Mouse (Mus musculus) frontal cortex, postnatal 25 days (tissue): ENCODE results near the gene Hps3.

ENCODE experiments used
- DNase-seq, 2 experiments: peaks; one replicate each; pipeline ENCODE4 v3.0.0; 2022; ENCODE audit warnings: low spot score in 2 of 2

Hps3 gene

GRCm38 (mm10) chr3:20007275-20007674 lies 27.8 kb downstream of the Hps3 start:
- no peak for DNase-seq

DNA sequence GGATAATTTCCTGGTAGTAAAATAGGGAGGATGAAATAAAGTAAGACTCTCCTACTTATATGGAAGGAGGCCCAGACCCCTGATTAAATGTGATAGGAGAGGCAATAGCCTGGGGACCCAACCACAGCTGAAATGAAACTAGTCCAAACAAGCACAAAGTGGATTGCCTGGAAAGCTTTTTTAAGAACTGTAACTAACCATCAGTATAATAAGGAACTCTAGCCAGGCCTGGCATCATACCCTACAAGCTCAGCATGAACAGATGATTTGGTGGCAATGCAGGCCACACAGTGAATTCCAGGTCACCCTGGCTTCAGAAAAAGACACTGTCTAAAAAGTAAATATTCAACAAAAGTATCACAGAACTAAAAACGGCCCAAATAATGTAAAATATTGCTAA lies 29.5 kb downstream of the Hps3 start:
- DNase-seq = no peak

- DNase-seq = no peak
These were observed 30.7 kb downstream of the Hps3 start for GRCm38 (mm10) chr3:20004422-20004821.

DNA sequence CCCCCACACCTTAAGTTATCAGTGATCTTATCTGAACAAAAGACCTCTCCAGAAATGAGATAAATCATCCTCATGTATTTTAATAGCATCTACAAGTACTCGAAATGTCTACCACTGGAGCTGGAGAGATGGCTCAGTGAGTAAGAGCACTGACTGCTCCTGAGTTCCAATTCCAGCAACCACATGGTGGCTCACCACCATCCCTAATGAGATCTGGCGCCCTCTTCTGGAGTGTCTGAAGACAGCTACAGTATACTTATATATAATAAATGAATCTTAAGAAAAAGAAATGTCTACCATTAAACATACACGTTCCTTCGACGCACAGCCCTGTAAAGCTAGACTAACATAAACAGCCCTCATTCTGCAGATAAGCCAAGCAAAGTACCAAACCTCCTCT lies 32.3 kb downstream of the Hps3 start:
- no peak for DNase-seq

DNA sequence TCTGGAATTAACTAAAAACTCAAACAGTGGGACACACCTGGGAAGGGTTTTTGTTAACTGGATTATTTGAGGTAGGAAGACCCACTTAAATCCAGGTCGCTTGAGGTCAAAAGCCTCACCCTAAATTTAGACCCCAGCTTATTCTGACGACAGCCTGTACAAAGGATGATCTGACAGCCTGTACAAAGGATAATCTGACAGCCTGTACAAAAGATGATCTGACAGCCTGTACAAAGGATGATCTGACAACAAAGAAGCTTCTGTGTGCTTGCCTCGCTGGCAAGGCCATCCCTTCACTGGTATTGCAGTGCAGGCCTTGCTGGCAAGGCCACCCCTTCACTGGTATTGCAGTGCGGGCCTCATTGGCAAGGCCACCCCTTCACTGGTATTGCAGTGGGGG lies 34.3 kb downstream of the Hps3 start:
- no peak for DNase-seq

GRCm38 (mm10) chr3:19999551-19999950 lies 35.6 kb downstream of the Hps3 start:
- no peak for DNase-seq

- DNase-seq = no peak
These were observed 42.7 kb downstream of the Hps3 start for GRCm38 (mm10) chr3:19992388-19992787.

GRCm38 (mm10) chr3:19990031-19990430 lies 45.1 kb downstream of the Hps3 start:
- DNase-seq = no peak

DNA sequence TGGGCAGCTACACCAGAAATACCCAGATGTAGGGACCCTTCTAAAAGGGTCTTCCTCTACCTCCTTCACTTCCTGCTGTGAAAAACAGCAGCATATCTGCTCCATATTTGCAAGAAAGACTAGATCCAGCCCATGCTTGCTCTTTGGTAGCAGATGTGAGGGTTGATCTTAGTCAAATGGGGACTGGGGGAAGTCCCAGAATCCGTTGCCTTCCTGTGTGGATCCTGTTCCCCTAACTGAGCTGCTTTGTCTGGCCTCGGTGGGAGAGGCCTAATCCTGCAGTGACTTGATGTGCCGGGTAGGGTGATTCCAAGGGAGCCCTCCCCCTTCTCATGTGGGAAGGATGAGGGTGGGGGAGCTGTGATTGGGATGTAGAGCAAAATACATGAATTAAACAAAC lies 49.0 kb downstream of the Hps3 start:
- DNase-seq = no peak

GRCm38 (mm10) chr3:19982846-19983245 lies 52.3 kb downstream of the Hps3 start:
- DNase-seq = no peak

DNA sequence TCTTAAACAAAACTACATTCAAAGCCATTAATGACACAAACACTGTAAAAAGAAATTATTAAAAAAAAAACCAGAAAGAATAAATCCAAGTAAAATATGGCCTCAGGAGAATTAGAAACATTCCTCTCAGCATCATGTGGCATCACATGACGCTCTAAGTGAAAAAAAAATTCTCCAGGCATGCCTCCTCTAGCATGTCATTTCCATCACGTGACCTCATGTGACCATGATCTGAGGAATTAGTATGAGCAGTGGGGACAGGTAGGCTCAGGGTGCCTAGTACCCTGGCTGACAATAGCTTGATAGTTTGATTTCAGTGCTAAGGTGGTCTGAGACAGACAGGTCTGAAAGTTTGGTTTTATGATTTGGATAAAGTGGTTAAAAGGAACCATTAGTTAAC lies 54.0 kb downstream of the Hps3 start:
- DNase-seq = no peak

GRCm38 (mm10) chr3:19978474-19978873 lies 56.6 kb downstream of the Hps3 start:
- no peak for DNase-seq

GRCm38 (mm10) chr3:19966072-19966471 lies 69.0 kb downstream of the Hps3 start:
- DNase-seq = no peak

- DNase-seq = no peak
These were observed 69.9 kb downstream of the Hps3 start for GRCm38 (mm10) chr3:19965239-19965638.

DNA sequence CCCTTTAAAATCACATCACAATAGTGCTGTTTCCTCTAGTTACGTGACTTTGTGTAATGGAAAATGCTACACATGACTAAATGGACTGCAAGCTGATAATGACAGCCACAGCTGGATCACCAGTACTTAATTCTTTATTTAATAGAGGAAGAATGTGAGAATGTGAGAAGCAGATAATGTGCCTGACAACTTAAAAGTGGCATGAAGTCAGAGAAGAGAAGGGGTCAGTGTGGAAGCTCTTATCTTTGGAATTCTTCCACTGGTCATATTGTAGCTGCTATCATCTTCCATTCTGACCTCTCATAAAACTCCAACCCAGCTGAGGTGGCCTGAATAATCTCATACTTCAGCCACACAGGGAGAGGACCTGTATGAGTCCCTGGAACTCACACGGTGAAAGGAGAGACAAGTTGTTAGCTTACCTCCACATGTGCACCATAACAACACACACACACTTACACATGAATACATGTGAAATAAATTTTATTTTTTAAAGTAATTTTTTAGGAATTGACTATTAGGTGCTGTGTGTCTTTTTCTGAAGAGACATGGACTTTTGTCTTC lies 70.4 kb downstream of the Hps3 start:
- DNase-seq = no peak

GRCm38 (mm10) chr3:19962769-19963513 lies 72.2 kb downstream of the Hps3 start:
- no peak for DNase-seq

DNA sequence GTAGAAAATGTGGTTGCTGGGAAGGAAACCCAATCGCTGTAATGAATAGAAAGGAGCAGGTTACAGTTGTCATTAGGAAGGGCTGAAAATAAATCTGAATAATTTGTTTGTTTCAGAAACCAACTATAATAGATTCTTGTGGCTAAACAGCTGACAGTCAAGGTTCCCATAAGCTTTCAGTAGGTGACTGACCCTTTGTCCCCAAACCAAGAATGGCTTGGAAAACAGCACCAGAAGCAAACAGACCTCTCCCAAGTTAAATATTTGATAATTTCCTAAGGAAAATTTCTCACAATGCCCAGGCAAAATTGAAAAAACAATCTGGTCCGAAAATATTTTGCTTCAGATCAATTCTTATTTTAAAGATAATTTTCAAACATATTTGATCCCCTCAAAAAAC lies 73.8 kb downstream of the Hps3 start:
- DNase-seq = no peak

- no peak for DNase-seq
These were observed 74.5 kb downstream of the Hps3 start for GRCm38 (mm10) chr3:19960570-19961114.

DNA sequence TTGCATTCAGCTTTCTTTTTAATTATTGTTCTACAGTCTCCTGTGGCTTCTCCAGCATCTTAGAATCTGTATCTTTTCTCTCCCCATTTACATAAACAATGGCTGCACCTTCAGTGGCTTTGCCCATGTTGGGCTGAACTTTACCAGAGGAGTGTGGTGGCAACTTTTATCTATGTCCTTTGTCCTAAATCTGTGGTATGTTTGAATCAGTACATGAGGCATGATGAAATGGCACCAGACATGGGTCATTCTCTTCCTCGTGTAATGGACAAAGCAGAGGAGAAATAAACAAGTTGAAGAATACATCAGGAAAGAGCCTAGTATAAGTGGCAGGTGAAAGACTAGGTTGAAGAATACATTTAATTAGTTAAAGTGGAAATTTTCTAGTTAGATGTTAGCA lies 76.1 kb downstream of the Hps3 start:
- DNase-seq = no peak

DNA sequence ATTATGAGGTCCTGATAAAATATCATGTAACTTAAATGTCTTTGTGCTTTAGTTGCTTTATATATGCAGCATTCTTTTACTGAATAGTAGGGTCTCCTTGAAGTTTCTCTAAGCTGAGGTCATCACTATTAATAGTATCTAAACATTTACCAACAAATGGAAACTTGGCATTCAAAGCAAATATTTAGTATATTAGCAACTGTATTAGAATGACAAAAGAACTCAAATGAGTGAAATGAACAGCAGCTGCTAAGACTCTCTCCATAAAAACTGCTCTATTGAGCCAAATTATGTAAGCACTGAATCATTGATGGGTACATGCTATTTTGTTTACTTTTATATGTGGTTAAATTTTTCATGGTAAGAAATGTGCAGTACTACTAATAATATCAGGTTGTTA lies 77.1 kb downstream of the Hps3 start:
- no peak for DNase-seq

GRCm38 (mm10) chr3:19956885-19957284 lies 78.2 kb downstream of the Hps3 start, which contains the start of gene Cp:
Cp (plus strand) TSS chr3:19957054.
- no peak for DNase-seq

DNA sequence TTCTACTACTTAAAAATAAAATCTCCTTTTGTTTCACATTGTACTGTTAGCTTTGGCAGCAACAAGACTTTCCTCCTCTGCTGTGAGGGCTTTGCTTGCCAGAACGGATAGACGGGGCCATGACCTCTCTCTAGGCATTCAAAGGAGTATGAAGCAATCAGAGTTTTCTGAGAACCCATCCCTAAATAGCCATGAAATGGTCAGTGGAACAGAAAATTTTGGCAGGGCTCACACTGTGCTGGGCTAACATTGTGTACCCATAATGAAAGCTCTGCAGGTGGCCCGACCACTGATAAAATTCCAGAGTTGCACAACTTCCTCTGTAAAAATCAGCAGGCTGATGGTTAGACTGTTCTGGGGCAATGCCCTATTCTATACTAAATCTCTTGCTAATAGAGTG lies 81.2 kb downstream of the Hps3 start:
- DNase-seq = peak in 1 of 2 experiments; percentile 3

GRCm38 (mm10) chr3:19953425-19953824 lies 81.7 kb downstream of the Hps3 start:
- DNase-seq = no peak
